Mouse (Mus musculus) heart, postnatal 0 days (tissue): ENCODE measurements at regions not wholly inside any gene's neighbourhood (a gene's known extent, or its start where the extent isn't known, plus 50 kb on each side); places are given as distances from the start of the nearest gene placed in this dataset.

Experiments
- CTCF ChIP-seq: IDR thresholded peaks from 2 replicates; pipeline ENCODE4 v1.5.1; 2016; ENCODE audit warnings: antibody characterized with exemption, control low read depth, low read depth
- EP300 ChIP-seq: IDR thresholded peaks from 2 replicates; pipeline ENCODE4 v1.6.1; 2016; ENCODE audit warnings: antibody characterized with exemption, low read depth

DNA sequence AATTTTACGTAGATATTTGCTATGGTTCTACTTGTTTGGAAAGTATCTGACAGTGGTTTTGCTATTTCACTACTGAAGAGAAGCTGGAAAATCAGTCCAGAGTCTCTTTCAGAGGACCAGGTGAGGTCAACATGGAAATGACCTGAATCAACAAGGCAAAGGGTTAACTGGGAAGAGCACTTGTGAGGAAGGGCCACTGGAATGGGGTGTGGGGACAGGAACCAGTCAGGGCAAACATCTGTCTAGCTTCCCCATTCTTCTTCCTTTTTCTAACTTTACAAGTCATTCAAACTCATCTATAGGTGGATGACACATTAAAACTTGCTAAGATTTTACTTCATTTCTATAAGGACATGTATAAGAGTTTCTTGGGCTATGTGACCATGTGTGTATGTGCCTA is 283.7 kb downstream of the Gm11146 start:
- TF ChIP-seq CTCF: no peak
- no peak for TF ChIP-seq EP300
